Mouse (Mus musculus): ENCODE data around the gene Cep63. TPM values are rescaled to one million over a fixed set of nuclear protein-coding genes. Genes with fewer than 3 reads are reported as not detected.

Gene Cep63
- polyA plus RNA-seq (2014; fragmentation: Nextera tagmentation; extraction: Ambion mirVana), result 49.6 and 54.2 TPM in 2 replicates

DNA sequence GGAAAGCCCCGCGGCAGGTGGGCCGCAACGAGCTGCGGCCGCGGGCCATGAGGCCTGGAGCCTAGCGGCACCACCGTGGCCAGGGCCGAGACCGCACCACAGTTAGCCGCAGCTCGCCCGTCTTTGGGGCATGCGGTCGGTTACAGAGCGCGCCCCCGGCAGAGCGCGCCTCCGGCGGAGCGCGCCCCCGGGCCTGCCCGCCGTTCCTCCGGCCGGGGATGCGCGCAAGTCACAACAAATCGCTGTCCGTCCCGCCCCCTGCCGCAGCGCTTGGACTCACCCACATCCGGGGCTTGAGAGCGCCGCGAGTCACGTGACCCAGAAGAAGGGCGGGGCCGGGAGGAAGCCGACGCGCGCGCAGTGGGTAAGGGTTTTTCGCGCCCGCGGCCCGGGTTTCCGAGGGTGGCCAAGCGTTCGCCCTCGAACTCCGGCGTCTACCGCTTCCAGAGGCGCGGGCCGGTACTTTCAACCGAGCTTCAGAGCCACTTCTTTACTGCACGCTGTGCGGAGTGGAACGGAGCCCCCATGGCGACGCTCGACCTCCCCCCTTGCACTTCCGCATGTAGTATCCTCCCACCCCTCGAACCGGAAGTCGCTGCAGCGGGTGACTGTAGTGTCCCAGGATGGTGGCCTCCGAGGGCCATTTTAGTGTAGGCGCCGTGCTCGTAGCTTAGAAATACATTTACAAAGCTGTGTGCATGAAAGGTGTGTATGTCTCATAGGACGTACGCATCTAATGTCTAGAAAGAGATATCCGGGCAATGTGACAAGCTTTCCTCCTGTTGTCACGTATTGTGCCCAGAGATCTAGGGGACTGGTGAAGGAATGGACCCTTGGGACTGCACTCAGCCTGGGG is at the start of gene Cep63, which contains the start of gene Anapc13:
Gene Cep63 (minus strand): TSS at position 552 of the 856 bp plus-strand sequence.
Gene Anapc13 (plus strand): TSS at position 314 of the 856 bp plus-strand sequence.
- peak; percentile 99 for DNase-seq (ENCODE audit: low spot score)
- peak within 1 kb of the TSS; percentile 98 for H3K27ac ChIP-seq (ENCODE audit: low read depth, low read length)
- H3K9ac ChIP-seq (ENCODE audit: low read length), result peak within 1 kb of the TSS; percentile 98
- peak within 1 kb of the TSS; percentile 92 for H3K4me3 ChIP-seq (ENCODE audit: low read depth, low read length)
- no peaks in the 10 kb centered on the region for H3K36me3 ChIP-seq (ENCODE audit: control insufficient read depth, insufficient read depth, low read length)
- peak; percentile 94 for ATAC-seq (ENCODE audit: insufficient read depth, low FRiP score, low TSS enrichment)
- peak within 1 kb of the TSS; percentile 85 for H3K4me2 ChIP-seq (ENCODE audit: low read depth)
- peaks cover 6% of the 10 kb centered on the region for H3K4me1 ChIP-seq (ENCODE audit: control insufficient read depth, insufficient read depth, low read length)
- H3K27me3 ChIP-seq (ENCODE audit: control insufficient read depth, insufficient read depth, low read length), result no peaks in the 10 kb centered on the region
- under 1% methylated on average over 81 of the region's 84 CpGs for WGBS
- no peaks in the 10 kb centered on the region for H3K9me3 ChIP-seq (ENCODE audit: control insufficient read depth, low read length)

DNA sequence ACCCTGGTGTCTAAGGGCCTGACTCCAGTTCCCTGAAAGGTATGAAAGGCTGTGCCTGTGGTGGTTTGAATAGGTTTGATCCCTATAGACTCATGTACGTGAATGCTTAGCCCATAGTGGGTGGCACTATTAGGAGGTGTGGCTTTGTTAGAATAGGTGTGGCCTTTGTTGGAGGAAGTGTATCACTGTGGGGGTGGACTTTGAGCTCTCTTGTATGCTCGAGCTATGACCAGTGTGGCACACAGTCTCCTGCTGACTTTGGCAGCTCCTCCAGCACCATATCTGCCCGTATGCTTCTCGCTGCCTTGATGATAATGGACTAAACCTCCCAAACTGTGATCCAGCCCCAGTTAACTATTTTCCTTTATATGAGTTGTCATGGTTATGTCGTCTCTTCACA is 49.6 kb upstream of the Cep63 start:
- no peaks in the 10 kb centered on the region for H3K9me3 ChIP-seq (ENCODE audit: control insufficient read depth, low read length)
- no peak for DNase-seq (ENCODE audit: low spot score)
- H3K9ac ChIP-seq (ENCODE audit: low read length), result no peak overlapping the region
- no peak for ATAC-seq (ENCODE audit: insufficient read depth, low FRiP score, low TSS enrichment)
- H3K27ac ChIP-seq (ENCODE audit: low read depth, low read length), result no peak overlapping the region
- H3K27me3 ChIP-seq (ENCODE audit: control insufficient read depth, insufficient read depth, low read length), result no peaks in the 10 kb centered on the region
- H3K4me2 ChIP-seq (ENCODE audit: low read depth), result no peak overlapping the region
- no peak overlapping the region for H3K4me3 ChIP-seq (ENCODE audit: low read depth, low read length)
- H3K4me1 ChIP-seq (ENCODE audit: control insufficient read depth, insufficient read depth, low read length), result peaks cover 10% of the 10 kb centered on the region
- 75% methylated on average over 5 of the region's 5 CpGs for WGBS
- H3K36me3 ChIP-seq (ENCODE audit: control insufficient read depth, insufficient read depth, low read length), result no peaks in the 10 kb centered on the region

DNA sequence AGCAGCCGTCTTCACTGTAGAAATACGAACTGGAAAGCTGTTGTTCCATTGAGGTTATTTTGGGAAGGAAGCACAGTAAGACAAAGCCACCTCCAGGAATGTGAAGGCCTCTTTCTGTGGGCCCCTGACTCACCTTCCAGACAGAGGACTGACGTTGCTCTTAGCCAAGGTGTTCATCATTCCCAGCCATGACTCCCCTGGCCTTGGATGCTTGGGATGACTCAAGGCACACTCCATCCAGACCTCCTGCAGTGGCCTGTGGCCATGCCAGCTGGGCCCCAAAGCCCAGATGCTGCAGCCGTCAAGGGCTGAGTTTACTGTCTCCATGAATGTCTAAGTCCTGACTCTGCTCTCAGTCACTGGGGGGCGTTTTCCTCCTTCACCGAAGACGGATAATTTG is 47.0 kb upstream of the Cep63 start:
- H3K27ac ChIP-seq (ENCODE audit: low read depth, low read length), result no peak overlapping the region
- H3K4me3 ChIP-seq (ENCODE audit: low read depth, low read length), result no peak overlapping the region
- WGBS, result 72% methylated on average over 7 of the region's 7 CpGs
- peaks cover 10% of the 10 kb centered on the region for H3K4me1 ChIP-seq (ENCODE audit: control insufficient read depth, insufficient read depth, low read length)
- no peak for DNase-seq (ENCODE audit: low spot score)
- no peak overlapping the region for H3K4me2 ChIP-seq (ENCODE audit: low read depth)
- ATAC-seq (ENCODE audit: insufficient read depth, low FRiP score, low TSS enrichment), result no peak
- no peaks in the 10 kb centered on the region for H3K9me3 ChIP-seq (ENCODE audit: control insufficient read depth, low read length)
- no peaks in the 10 kb centered on the region for H3K36me3 ChIP-seq (ENCODE audit: control insufficient read depth, insufficient read depth, low read length)
- no peak overlapping the region for H3K9ac ChIP-seq (ENCODE audit: low read length)
- no peaks in the 10 kb centered on the region for H3K27me3 ChIP-seq (ENCODE audit: control insufficient read depth, insufficient read depth, low read length)

DNA sequence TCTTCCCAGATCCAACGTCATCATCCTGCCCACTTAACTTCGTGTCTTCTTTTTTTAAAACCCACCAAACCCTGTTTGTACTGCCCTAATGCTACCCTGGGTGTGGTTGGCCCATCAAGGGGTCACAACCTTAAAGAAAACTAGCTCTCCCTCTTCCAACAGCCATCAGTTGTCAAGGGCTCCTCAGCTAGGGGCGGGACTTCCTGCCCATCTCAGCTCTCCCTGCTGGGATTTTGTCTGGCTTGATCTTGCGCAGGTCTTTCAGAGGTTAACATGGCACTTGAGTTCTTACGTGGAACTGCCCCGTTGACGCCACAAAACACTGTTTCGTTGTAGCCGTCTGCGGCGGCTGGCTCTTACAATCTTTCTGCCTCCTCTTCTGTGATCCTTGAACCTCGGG is 42.6 kb upstream of the Cep63 start:
- WGBS, result 89% methylated on average over 12 of the region's 12 CpGs
- Histone ChIP-seq H3K9me3 (ENCODE audit: control insufficient read depth, low read length) (no peaks in the 10 kb centered on the region), H3K4me1 (ENCODE audit: control insufficient read depth, insufficient read depth, low read length) (peaks cover 10% of the 10 kb centered on the region), H3K36me3 (ENCODE audit: control insufficient read depth, insufficient read depth, low read length) (no peaks in the 10 kb centered on the region), H3K27ac (ENCODE audit: low read depth, low read length) (no peak overlapping the region), H3K9ac (ENCODE audit: low read length) (no peak overlapping the region), H3K27me3 (ENCODE audit: control insufficient read depth, insufficient read depth, low read length) (no peaks in the 10 kb centered on the region), H3K4me2 (ENCODE audit: low read depth) (no peak overlapping the region), H3K4me3 (ENCODE audit: low read depth, low read length) (no peak overlapping the region)
- ATAC-seq (ENCODE audit: insufficient read depth, low FRiP score, low TSS enrichment) (no peak), DNase-seq (ENCODE audit: low spot score) (no peak)

DNA sequence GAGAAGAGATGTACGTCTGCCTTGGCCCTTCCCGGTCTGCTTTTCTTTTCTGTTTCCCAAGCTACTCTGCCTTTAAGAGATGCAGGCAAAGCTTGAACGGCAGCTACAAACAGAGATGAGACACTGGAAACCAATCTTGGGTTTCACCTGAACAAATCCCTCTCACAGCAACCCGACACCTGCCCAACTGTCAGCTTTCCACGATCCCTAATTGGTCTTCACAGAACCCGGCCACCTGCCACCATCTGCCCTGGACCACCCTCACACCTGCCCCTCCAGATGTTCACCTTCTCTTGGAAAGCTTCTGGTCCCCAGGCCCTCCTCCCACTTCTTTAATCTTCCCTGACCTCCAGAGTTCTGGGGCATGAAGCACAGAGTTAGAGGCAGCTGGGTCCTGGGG is 41.8 kb upstream of the Cep63 start:
- ATAC-seq (ENCODE audit: insufficient read depth, low FRiP score, low TSS enrichment), result no peak

DNA sequence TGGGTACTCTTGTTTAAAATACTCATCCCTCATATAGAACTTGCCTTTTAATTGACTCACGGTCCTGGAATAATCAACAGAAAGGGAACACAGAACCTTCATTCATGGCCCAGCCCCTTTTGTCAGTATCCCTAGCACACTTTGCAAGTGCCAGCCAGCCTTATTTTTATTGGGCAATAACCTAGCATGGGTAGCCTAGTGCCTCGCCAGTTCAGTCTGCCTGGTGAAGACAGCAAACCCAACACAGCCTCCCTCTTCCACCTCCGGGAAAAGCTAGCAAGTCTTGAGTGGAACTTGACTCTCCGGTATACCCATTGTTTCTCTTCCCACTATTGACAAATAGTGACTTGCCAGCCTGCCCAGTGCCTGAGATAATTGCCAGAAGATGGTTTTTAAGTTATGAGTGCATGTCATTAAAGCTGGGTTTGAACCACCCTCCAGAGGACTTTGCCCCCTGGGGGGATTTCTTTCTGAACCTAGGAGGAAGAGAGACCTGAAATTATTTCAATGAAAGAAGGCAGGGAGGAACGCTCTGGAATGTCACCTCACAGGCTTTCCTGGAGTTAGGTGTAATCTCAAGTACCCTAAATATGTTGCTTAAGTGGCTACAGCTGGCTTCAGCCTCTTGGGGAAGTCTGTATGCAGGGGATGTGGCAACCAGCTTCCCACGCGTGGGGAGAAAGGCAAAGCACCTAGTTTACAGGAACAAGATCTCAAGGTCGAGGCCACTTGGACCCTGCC is 30.2 kb upstream of the Cep63 start:
- ATAC-seq (ENCODE audit: insufficient read depth, low FRiP score, low TSS enrichment) (no peak), DNase-seq (ENCODE audit: low spot score) (no peak)
- Histone ChIP-seq H3K4me2 (ENCODE audit: low read depth) (no peak overlapping the region), H3K27ac (ENCODE audit: low read depth, low read length) (no peak overlapping the region), H3K9me3 (ENCODE audit: control insufficient read depth, low read length) (no peaks in the 10 kb centered on the region), H3K27me3 (ENCODE audit: control insufficient read depth, insufficient read depth, low read length) (no peaks in the 10 kb centered on the region), H3K36me3 (ENCODE audit: control insufficient read depth, insufficient read depth, low read length) (no peaks in the 10 kb centered on the region), H3K4me1 (ENCODE audit: control insufficient read depth, insufficient read depth, low read length) (no peaks in the 10 kb centered on the region), H3K4me3 (ENCODE audit: low read depth, low read length) (no peak overlapping the region), H3K9ac (ENCODE audit: low read length) (no peak overlapping the region)
- WGBS, result 69% methylated on average over 8 of the region's 8 CpGs

More for the DNA sequence above, 41.8 kb upstream of the Cep63 start:
- no peak overlapping the region for H3K4me2 ChIP-seq (ENCODE audit: low read depth)
- no peaks in the 10 kb centered on the region for H3K36me3 ChIP-seq (ENCODE audit: control insufficient read depth, insufficient read depth, low read length)
- WGBS, result 36% methylated on average over 6 of the region's 6 CpGs
- H3K4me3 ChIP-seq (ENCODE audit: low read depth, low read length), result no peak overlapping the region
- H3K9me3 ChIP-seq (ENCODE audit: control insufficient read depth, low read length), result no peaks in the 10 kb centered on the region
- H3K27ac ChIP-seq (ENCODE audit: low read depth, low read length), result no peak overlapping the region
- no peak for DNase-seq (ENCODE audit: low spot score)
- peaks cover 10% of the 10 kb centered on the region for H3K4me1 ChIP-seq (ENCODE audit: control insufficient read depth, insufficient read depth, low read length)
- H3K9ac ChIP-seq (ENCODE audit: low read length), result no peak overlapping the region
- H3K27me3 ChIP-seq (ENCODE audit: control insufficient read depth, insufficient read depth, low read length), result no peaks in the 10 kb centered on the region

DNA sequence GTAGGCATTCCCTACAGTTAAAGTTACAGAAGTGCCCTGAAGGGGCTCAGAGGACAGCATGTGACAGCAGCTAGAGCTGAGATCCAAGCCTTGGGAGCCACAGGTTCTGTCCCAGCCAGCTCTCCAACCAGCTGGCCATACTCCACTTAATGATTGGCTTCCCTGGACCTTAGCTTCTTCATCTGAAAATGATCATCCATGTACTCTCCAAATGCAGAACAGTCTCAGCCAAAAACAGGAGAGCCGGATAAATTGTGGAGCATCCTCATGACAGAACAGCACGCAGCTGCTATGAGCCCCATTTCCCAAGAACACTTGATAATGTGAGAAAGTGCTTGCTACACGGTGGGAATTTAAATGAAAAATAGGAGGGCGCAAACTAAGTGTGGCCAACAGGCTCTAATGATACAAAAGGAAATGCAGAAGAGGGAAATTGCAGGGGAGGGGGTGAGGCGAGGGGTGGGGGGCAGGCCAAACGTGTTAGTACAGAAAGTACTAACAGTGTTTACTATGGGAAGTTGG is 24.9 kb upstream of the Cep63 start:
- H3K9me3 ChIP-seq (ENCODE audit: control insufficient read depth, low read length), result no peaks in the 10 kb centered on the region
- no peak overlapping the region for H3K4me3 ChIP-seq (ENCODE audit: low read depth, low read length)
- DNase-seq (ENCODE audit: low spot score), result no peak

DNA sequence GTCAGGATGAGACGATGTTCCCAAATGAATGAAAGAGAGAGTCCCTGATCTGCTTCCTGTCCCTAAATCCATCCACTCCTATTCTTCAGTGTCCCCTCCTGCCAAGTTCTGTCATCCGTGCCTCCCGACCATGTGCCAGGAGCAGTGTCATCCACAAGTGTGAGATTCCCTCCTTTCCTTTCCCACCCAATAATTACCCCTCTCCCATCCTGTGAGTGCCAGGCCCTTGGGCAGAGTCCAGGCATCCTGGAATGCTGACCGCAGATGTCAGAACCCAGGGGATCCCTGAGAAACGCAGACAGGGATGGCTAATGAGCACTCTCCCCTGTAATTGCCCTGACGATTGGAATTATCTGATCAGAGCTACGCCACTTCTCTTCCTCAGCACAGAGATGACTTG is 24.3 kb upstream of the Cep63 start:
- Histone ChIP-seq H3K4me2 (ENCODE audit: low read depth) (no peak overlapping the region), H3K27me3 (ENCODE audit: control insufficient read depth, insufficient read depth, low read length) (no peaks in the 10 kb centered on the region), H3K4me1 (ENCODE audit: control insufficient read depth, insufficient read depth, low read length) (peaks cover 15% of the 10 kb centered on the region; the same call in 1 of the 2 replicates), H3K27ac (ENCODE audit: low read depth, low read length) (no peak overlapping the region), H3K9ac (ENCODE audit: low read length) (no peak overlapping the region), H3K36me3 (ENCODE audit: control insufficient read depth, insufficient read depth, low read length) (no peaks in the 10 kb centered on the region), H3K9me3 (ENCODE audit: control insufficient read depth, low read length) (no peaks in the 10 kb centered on the region), H3K4me3 (ENCODE audit: low read depth, low read length) (no peak overlapping the region)
- ATAC-seq (ENCODE audit: insufficient read depth, low FRiP score, low TSS enrichment) (no peak), DNase-seq (ENCODE audit: low spot score) (no peak)
- WGBS, result 26% methylated on average over 7 of the region's 7 CpGs

More for the DNA sequence above, 24.9 kb upstream of the Cep63 start:
- H3K27me3 ChIP-seq (ENCODE audit: control insufficient read depth, insufficient read depth, low read length), result no peaks in the 10 kb centered on the region
- no peak overlapping the region for H3K27ac ChIP-seq (ENCODE audit: low read depth, low read length)
- H3K4me2 ChIP-seq (ENCODE audit: low read depth), result no peak overlapping the region
- H3K36me3 ChIP-seq (ENCODE audit: control insufficient read depth, insufficient read depth, low read length), result no peaks in the 10 kb centered on the region
- 61% methylated on average over 6 of the region's 6 CpGs for WGBS
- ATAC-seq (ENCODE audit: insufficient read depth, low FRiP score, low TSS enrichment), result no peak
- H3K9ac ChIP-seq (ENCODE audit: low read length), result no peak overlapping the region
- H3K4me1 ChIP-seq (ENCODE audit: control insufficient read depth, insufficient read depth, low read length), result peaks cover 15% of the 10 kb centered on the region; the same call in 1 of the 2 replicates
